Mouse (Mus musculus) gastrocnemius, postnatal 36 days (tissue): Measurements from ENCODE around the gene Agxt. TPM values are rescaled to one million over a fixed set of nuclear protein-coding genes. Genes with fewer than 3 reads are reported as not detected.

Experiments
- DNase-seq, 2 experiments: peaks; one replicate each; pipeline ENCODE4 v3.0.0; 2022
- intact Hi-C: fragments of 180-260 bp; cut with DNase I; formaldehyde crosslinking; loops from one replicate; pipeline ENCODE4 v1.15.1; 2025
- total RNA-seq, 2 experiments: library from RNA; stranded (reverse); gene quantifications; 2 replicates each; pipeline ENCODE4 v1.2.3; 2021

The Agxt gene
- total RNA-seq, 2 experiments from 2014 or later: 0.28 TPM; not detected in 1

DNA sequence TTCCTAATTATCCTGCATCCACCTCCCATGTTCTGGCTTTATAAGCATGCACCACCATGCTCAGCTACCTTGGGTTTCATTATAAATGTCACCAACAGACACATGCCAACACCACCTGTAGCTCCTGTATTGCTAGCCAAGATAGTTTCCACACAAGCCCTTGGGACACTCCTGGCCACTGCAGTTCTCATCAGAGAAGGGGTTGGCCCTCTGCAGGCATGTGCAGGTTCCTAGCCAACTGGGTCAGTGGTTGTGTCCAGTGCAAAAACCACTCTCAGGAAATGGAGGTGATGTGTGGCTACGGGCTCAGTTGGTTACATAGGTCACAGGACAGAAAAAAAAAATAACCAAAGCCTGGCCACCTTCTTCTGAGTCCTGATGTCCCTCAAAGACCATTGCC is 7.8 kb downstream of the Agxt start:
- DNase-seq: no peak
- intact Hi-C loops: no loop called here

DNA sequence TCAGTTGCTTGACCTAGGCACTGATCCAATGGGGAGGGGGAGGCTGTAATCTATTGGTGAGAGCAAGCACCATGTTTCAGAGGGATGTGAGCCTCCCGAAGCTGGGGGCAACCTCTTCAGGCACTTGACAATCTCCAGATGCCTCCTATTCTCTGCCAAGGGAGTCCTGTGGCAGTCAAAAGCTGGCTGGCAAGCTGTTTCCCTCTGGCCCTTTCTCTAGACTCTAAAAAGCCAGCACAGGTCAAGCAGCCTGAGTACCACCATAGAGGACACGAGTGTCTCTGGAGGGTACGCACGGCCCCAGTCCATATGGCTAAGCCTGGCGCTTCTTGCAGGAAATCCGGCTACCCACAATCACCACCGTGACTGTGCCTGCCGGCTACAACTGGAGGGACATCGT is 9.1 kb downstream of the Agxt start:
- intact Hi-C loops: no loop called here
- DNase-seq: no peak

DNA sequence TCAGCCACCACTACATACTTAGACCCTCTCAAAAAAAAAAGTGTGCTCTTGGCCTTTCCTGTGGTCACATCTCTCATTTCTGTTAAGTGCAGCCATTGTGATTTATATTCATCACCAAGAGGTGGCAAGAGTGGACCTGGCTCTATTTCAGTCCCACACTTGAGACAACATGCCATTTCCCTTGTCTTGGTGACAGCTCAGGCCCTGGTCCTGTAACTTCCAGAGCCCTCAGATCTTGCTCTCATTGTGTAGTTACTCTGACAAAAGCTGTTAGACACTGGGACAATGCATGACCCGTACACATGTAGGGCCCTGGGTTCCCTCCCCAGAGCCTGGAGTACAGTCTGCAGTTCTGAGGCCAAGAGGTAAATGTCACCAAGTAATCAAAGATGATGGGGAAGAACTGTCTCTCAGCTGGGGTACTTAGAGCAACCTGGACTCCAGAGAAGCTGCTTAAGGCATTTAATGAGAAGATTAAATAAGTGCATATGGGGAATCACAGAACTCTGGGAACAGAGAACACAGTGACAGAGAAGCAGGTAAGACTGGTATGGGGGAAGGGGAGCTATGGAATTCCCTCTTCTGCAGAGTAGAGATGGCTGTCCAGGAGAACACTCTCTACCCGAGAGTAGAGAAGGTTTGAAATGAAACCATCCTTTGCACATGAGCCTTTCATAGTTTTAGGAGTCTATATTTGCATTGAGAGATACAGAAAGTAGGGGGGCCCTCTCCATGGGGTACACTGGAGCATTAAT is 16.0 kb downstream of the Agxt start:
- DNase-seq: no peak
- intact Hi-C loops: no loop called here

DNA sequence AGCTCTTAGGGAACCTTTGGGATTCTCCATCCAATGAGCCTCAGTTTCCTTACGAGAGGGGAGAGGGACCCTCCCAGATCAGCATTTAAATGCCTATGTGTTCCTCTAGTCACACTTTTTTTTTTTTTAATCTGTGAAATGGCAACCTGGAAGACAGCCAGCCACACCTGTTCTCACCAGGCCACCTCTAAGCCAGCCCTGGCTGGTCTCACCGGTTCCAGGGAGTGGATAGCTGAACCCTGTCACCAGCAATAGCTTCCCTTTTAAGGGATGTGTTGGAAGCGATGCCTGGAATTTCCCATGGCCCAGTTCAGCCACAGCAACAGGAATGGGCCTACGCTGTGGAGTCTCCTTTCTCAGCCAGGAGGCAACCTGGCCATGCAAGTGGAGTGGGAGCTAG is 22.5 kb downstream of the Agxt start:
- intact Hi-C loops: no loop called here
- no peak for DNase-seq

DNA sequence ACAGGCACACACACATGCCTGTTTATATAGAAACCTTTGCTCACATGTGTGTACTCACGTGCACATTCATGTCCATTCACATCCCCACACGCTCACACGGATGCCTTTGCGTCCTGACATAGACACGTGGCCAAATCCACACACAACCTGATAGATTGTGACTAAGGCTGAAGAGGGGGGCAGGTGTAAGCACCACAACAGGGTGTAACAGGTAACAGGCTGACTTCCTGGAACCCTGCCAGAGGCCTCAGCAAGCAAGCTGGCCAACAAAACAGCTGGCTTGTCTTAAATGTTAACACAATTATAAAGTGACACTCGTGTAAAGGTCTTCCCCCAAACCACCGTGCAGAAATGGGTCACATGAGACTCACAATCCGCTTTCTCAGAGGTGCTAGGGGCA is 23.9 kb downstream of the Agxt start:
- intact Hi-C loops: no loop called here
- DNase-seq: no peak

DNA sequence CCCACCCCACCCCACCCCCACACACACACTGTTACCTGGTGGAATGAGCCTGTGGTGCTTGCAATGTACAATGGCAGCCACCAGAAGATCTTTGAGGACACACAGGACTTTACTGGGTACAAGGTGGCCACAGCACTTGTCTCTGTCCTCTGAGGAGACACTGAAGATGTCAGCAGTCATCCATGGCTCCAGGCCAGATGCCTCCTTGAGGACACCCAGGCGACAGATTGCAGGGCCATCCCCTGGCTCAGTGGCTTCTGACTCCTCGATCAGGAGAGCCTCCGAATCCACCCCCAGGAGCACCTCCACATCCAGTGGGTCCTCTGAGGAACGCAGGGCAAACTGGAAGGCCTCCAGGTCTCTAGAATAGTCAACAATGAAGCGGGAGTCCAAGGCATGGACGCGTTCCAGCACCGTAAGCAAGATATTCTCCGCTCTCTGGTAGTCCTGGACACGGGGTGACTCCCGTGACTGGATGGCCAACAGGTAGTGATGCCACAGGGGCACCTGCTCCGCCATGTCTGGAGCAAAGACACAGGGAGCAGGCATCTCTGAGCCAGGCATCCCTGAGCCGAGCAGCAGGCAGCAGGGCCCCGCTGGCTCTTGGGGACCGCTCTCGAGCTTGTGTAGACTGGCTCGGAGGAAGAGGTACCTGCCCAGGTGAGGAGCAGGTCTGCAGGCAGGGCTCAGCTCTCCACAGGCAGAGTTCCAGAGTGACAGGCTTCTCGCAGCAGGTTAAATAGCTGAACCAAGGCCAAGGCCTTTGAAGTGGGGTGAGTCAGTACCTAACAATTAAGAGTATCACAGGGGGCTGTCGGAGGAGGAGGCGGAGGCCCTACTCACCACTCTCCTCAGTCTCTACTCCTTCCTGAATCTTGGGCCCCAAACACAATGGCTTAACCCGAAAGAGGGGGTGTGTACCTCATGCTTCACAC is 24.8 kb downstream of the Agxt start:
- intact Hi-C loops: no loop called here

DNA sequence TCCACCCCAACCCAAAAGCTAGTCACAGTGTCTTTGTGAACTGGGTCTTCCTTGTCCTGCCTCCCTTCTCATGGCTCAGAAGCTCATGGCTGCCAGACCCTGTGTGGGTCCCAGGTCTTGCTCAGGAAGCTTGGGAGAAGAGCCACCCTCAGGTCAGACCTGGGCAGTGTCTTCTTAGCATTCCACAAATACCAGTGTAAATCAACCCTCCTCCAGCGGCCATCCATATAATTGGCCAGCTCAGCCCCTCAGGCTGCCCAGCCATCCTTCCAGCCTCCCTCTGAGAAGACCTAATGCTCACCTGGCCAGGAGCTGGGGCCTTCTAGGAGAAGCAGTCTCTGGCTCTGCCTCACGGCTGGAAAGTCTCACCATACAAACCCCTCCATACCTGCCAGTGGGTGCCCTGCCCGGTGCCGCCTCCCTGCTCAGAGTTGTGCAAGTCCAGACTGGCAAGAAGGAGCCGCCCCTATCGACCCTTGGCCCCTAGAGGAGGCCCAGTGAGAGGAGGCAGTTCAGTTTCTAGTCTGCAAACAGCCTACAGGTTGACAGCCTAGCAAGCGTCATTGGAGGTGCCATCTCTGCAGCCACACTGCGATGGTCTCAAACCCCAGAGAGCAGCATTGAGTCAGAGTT is 25.6 kb downstream of the Agxt start, which contains the start of gene 2310007B03Rik:
TSS of gene 2310007B03Rik (minus strand) at position 448 of the 633 bp plus-strand sequence.
- intact Hi-C loops: no loop called here
- no peak for DNase-seq

More for the DNA sequence above, 24.8 kb downstream of the Agxt start:
- no peak for DNase-seq

DNA sequence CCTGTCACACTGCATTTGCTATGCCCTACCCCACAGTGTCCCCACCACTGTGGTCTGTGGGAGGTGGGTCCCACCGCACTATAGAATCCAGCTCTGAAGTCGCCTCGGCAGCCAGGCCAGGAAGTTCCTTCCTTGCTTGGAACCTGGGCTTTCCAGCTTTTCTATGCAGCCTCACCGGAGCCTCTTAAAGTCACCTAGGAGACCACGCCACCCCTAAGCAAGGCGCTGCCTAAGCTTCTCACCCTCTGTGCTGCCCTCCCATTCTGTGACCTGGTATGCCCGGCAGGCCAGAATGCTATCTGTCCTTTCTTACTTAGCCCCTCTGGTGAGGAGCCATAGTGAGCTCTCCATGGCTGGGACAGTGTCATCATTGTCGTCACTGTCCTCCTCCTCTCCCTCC is 26.3 kb downstream of the Agxt start:
- intact Hi-C loops: no loop called here
- DNase-seq: no peak

DNA sequence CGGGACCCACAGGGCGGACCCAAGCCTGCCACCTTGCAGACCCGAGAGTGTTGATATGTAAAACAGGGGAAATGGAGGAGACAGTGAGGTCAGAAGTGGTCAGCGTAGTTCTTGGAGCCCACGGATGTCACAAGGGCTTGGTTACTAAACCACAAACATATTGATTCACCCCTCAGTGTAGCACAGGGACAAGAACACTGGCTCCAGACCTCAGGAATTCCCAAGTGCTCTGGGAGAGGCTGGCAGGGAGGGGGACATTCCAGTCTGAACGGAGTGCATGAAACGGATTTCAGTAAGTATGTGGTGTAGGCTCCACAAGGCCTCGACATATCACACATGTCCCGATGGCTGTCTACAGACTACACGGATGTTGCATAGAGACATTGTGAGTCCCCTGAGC is 26.9 kb downstream of the Agxt start:
- intact Hi-C loops: no loop called here
- DNase-seq: no peak

DNA sequence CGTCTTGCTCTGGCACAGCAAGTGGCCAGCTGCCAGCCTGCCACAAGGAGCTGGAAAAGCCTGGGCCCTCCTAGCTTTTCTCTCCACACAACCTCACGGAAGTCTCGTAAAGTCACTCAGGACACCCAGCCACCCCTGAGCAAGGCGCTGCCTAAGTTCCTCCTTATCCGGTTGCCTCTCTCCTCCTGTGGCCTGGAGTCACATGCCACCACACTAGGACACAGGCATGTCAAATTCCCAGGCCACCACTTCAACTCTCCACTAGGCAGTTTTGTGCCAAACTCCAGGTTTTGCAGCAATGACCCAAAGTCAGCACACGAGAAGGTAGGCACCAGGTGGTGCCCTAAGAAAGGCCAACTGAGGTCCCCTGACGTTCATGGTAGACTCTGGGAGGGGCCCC is 27.5 kb downstream of the Agxt start:
- no peak for DNase-seq
- intact Hi-C loops: no loop called here

DNA sequence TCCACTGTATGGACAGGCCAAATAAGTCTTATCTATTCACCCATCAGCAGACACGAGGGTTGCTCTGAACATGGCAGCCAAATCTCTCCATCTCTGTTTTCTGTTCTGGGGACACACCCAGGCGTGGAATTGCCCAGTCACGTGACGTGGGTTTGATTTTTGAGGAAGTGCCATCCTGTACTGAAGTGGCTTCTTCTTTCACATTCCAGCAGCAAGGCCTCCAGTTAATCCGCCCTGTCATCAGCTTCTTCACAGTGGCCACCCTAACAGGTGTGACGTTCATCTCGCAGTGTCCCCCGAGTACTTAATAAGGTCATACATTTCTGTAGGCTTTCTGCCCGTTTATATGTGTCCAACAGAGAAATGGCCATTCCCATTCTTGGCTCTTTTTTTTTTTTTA is 30.4 kb downstream of the Agxt start:
- no peak for DNase-seq
- intact Hi-C loops: no loop called here

DNA sequence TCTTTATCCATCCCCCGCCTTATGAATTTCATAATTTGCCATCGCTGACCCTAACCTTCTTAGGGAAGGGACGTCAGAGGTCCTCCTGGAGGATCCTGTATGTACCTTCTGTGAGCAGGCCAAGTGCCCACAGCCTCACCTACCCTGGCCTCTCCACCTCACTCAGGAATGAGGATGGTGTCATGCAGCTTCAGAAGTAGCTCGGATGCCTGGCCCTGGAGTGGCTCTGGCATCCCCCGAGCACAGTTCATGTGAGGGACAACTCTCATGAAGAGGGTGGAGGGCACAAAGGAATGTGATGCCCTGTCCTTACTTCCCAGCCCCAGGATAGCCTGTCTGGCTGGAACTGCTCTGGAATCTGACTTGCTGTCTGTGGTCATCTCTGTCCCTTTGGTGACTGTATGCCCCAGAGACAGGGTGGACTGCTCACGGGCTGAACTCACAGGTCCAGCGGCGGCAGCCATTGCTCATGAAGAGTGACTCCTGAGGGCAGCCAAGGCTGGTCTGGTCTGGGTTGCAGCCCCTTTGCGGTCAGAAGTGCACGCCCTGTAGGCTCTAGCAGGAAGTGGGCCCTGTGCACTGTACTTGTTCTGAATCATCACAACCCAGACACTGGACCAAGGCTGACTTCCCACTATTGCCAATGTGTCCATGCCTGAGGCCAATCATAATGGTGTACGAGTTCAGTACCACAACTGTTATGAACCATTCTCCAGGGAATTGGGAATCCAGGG is 31.5 kb downstream of the Agxt start:
- intact Hi-C loops: no loop called here
- no peak for DNase-seq

DNA sequence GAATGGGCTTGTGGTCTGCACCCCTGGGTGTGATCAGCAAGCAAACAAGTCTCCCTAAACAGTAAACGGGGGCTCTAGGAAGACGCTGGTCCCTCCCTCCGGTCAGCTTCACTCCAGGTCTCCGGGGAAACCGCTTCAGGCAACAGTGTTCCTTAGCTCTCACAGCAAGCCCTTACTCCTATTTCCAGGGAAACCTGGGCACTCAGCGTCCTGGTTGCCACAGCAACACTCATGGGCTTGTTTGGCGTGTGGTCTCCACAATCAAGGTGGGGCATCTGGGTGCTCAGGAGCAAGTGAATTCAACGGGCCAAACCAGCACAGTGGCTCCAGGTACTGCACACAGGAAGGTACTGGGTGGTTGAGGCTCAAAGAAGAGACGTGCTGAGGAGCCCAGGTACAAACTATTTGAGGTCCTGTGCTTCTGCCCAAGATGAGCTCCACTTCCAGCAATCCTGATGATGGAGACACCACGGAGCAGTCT is 33.3 kb downstream of the Agxt start, which contains the start of gene Crocc2:
TSS of gene Crocc2 (plus strand) at position 431 of the 481 bp plus-strand sequence.
- intact Hi-C loops: no loop called here
- no peak for DNase-seq

DNA sequence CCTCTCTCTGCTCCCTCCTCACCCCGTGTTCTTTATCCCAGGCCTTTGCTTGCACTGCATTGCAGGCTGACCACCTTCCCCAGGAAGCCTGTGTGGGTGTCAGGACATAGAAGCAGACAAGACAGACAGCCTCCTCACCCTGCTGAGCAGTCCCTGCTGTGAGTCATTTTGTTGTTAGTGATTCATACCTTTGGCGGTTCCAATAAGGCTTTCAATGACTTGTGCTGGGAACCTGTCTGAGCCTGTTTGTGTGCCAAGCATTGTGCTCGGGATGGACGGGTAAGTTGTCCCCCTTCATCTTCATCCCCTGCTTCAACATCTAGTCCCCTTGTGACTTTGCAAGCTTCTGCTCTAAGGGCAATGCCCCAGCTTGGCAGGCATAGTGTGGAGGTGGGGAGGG is 38.6 kb downstream of the Agxt start:
- no peak for DNase-seq
- intact Hi-C loops: loop anchor here (10.0 kb wide), 2 partner anchors 131 to 331 kb away; partner anchors contain the start of gene Mterf4

DNA sequence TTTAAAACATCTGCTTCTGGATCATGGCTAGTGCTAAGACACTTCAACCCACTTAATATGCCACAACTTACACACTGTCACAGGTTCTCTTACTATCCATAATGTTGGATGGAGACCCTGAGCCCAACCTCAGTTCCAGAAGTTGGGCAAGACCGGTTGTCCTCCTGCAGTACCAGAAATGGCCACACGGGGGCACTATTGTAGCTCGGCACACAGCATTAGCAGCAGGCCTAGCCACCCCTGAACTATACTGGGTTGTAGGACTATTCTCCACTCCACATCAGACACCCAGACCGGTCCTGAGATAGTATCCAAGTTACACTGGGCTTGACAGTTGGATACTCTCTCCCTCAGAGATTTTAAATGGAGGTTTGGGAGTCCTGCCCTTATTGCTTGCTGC is 39.4 kb downstream of the Agxt start:
- DNase-seq: peak; percentile 76 to 79
- intact Hi-C loops: loop anchor here (10.0 kb wide), 2 partner anchors 130 to 330 kb away; partner anchors contain the start of gene Mterf4

DNA sequence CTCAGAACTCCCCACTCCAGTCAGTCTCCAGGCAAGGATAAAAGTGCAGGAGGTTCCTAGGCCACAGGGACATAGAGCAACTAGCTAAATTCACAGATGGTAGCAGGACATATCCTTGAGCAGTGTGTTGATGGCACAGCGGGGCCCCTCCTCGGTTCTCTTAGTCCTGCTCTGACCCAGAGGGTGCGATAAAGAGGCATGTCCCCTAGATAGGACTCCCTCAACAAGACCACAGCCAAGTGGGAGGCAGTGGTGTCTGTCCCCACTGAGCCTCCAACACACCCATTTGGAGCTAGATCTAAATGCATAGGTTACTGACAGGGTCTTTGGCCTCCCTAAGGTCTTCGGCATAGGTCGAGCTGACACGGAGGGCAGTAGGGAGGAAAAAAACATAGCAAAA is 40.8 kb downstream of the Agxt start:
- intact Hi-C loops: loop anchor here (5.0 to 10.0 kb wide), 3 partner anchors 129 to 329 kb away; partner anchors contain the start of genes Mterf4, Pask and Ppp1r7
- DNase-seq: no peak

DNA sequence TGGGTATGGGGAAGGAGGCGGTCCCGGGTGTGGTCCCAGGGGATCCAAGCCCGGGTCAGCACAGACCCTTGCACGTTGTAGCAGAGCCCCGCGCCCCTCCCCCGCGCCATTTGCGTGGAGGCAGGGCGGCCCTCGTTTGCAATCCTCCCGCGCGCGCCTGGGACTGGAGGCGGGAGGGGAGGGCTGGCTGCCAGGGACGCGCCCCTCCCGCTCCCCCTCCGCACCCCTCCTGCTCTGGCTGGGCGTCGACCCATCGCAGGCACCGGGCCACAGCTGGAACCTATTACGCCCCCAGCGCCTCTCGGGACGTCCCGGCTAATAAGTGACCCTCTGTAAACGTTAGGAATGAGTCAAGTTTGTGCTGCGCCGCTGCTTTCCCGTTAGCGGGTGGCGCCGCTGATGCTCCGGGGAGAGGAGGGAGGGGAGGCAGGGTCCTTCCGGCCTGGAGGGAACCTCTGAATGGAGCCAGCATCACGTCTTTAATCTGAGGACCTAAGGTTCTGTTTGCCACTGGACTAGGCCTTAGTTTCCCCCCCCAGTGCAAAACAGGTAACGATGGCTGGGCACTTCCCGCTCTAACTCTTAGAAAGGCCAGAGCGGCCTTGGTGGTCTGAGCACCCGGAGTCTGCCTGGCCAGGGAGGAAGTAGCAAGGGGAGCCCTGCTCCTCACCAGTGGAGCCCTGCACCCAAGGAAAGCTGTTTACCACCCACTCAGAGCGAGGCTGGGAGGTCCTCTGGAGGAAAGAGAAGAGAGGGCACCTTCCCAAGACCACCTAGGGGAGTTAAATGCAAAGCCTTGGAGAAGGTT is 41.7 kb downstream of the Agxt start:
- intact Hi-C loops: loop anchor here (5.0 to 10.0 kb wide), 3 partner anchors 128 to 328 kb away; partner anchors contain the start of genes Mterf4, Pask and Ppp1r7

DNA sequence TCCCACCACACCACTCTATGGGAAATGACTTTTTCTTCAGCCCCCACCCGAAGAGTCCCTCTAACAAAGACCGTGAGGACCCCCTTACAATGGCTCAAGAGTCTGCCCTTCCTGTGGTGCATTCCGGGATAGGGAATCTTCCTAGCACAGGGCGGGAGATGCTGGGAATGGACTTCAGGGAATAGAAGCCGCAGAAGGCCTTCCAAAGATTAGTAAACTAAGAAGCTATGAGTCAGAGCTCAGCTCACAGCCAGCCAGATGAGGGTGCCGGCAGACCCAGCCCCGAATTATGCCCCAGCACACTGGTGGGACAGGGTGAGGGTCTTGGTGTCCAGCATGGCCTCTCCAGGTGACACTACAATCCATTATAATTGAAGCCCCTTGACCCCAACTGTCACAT is 47.2 kb downstream of the Agxt start:
- intact Hi-C loops: no loop called here

More for the DNA sequence above, 41.7 kb downstream of the Agxt start:
- peak; percentile 60 to 61 for DNase-seq

More for the DNA sequence above, 47.2 kb downstream of the Agxt start:
- DNase-seq: no peak
